In the genomic region with DNA sequence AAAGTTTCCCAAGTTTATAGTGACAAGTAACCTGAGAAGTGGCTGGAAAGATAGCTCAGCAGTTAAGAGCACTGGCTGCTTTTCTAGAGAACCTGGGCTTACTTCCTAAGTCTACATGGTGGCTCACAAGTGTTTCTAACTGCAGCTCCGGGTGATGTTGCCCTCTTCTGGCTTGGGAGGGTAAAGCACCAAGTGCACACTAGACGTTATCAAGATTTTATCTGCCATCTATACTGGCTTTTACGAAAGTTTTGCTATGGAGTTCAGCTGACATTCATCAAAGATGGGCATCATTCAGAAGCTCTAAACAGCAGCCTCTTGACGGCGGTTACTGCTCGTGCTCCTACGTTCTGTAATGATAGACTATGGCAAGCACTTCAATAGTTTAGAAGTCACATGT, we compare ENCODE assay signal across 8 mouse cellular contexts. TPM values are rescaled to one million over a fixed set of nuclear protein-coding genes. Genes with fewer than 3 reads are reported as not detected.
A peak's percentile ranks its signal among the peaks of the same experiment; 100 is the strongest.
DNase-seq lines count a peak whose midpoint lies in the region; ATAC-seq and TF ChIP-seq lines count a peak whose summit lies in the region.

No protein-coding gene starts in this region.

- no peaks in the 10 kb centered on the region for H3K9me3 ChIP-seq in heart, postnatal 0 days (replicated peaks; ENCODE audit: control insufficient read depth, low read length)
- no peaks in the 10 kb centered on the region for H3K9me3 ChIP-seq in liver, embryonic 16.5 days (replicated peaks; ENCODE audit: control insufficient read depth, low read length)

- H3K27me3 ChIP-seq in heart, postnatal 0 days (ENCODE audit: control insufficient read depth, insufficient read depth, low read length) = no peaks in the 10 kb centered on the region
- no peaks in the 10 kb centered on the region for H3K27me3 ChIP-seq in liver, embryonic 16.5 days (ENCODE audit: control insufficient read depth, insufficient read depth, low read depth, low read length)

- WGBS in bone marrow, adult 2 months = 21% methylated on average over 7 of the region's 7 CpGs
- WGBS in heart, postnatal 0 days = 8% methylated on average over 7 of the region's 7 CpGs
- WGBS in liver, embryonic 16.5 days (ENCODE audit: insufficient replicate concordance) = 22% methylated on average over 7 of the region's 7 CpGs

- DNase-seq in ES-CJ7 (ENCODE audit: low read depth, low spot score) = peak; percentile 78
- DNase-seq in heart, postnatal 0 days (ENCODE audit: low spot score) = peak; percentile 54
- DNase-seq in kidney, postnatal 4 days = peak; percentile 84 to 88
- peak; percentile 48 for DNase-seq in ovary, postnatal 36 days (ENCODE audit: low spot score)
- peak; percentile 84 for DNase-seq in thymus, postnatal 0 days (ENCODE audit: low spot score)

- peak; percentile 75 for TF ChIP-seq CTCF in bone marrow, adult 2 months (IDR thresholded peaks at IDR 0.05; ENCODE audit: control insufficient read depth, insufficient read depth, low read length)
- peak; percentile 78 for TF ChIP-seq CTCF in heart, postnatal 0 days (IDR thresholded peaks at IDR 0.05; ENCODE audit: low read depth)

- H3K4me3 ChIP-seq in bone marrow, adult 2 months (replicated peaks; ENCODE audit: control insufficient read depth, low read depth, low read length) = no peak overlapping the region
- H3K4me3 ChIP-seq in heart, postnatal 0 days (ENCODE audit: low read depth, low read length) = no peak overlapping the region
- no peak overlapping the region for H3K4me3 ChIP-seq in liver, embryonic 16.5 days (ENCODE audit: low read depth, low read length)

- no peak overlapping the region for H3K9ac ChIP-seq in heart, postnatal 0 days (replicated peaks; ENCODE audit: low read depth, low read length)
- no peak overlapping the region for H3K9ac ChIP-seq in liver, embryonic 16.5 days (ENCODE audit: low read depth, low read length)

- H3K36me3 ChIP-seq in heart, postnatal 0 days (replicated peaks; ENCODE audit: control insufficient read depth, insufficient read depth, low read length) = peaks cover 24% of the 10 kb centered on the region
- H3K36me3 ChIP-seq in liver, embryonic 16.5 days (ENCODE audit: control insufficient read depth, insufficient read depth) = peaks cover 19% of the 10 kb centered on the region

- ATAC-seq in erythroid progenitor cell, adult 5-6 weeks (replicated peaks; ENCODE audit: low FRiP score, poor library complexity, severe bottlenecking) = peak; percentile 69
- peak; percentile 57 for ATAC-seq in heart, postnatal 0 days (ENCODE audit: insufficient read depth, low read depth)
- ATAC-seq in liver, embryonic 16.5 days (ENCODE audit: low read depth) = 0 out of 2 replicates have a peak, but pooled peaks have one; percentile 39

- no peak for TF ChIP-seq POLR2A in bone marrow, adult 2 months (IDR thresholded peaks at IDR 0.05; ENCODE audit: borderline replicate concordance, control insufficient read depth, low read depth, low read length)

- peaks cover 2% of the 10 kb centered on the region for H3K4me1 ChIP-seq in bone marrow, adult 2 months (ENCODE audit: control insufficient read depth, insufficient read depth, low read length)
- peaks cover 6% of the 10 kb centered on the region; the same call in 1 of the 2 replicates for H3K4me1 ChIP-seq in heart, postnatal 0 days (ENCODE audit: control insufficient read depth, insufficient read depth)
- H3K4me1 ChIP-seq in liver, embryonic 16.5 days (ENCODE audit: control insufficient read depth, low read depth, low read length) = peaks cover 16% of the 10 kb centered on the region

- no peak overlapping the region for H3K4me2 ChIP-seq in heart, postnatal 0 days (ENCODE audit: low read depth, low read length)
- H3K4me2 ChIP-seq in liver, embryonic 16.5 days (ENCODE audit: low read depth, low read length) = no peak overlapping the region

- no peak for TF ChIP-seq EP300 in heart, postnatal 0 days (IDR thresholded peaks at IDR 0.05; ENCODE audit: low read depth)

- H3K27ac ChIP-seq in bone marrow, adult 2 months (ENCODE audit: control insufficient read depth, insufficient read depth, low read depth, low read length, poor library complexity) = no peak overlapping the region
- no peak overlapping the region for H3K27ac ChIP-seq in heart, postnatal 0 days (ENCODE audit: low read depth)
- no peak overlapping the region for H3K27ac ChIP-seq in liver, embryonic 16.5 days (ENCODE audit: low read length)

RNA-seq across cellular contexts. Expression of a gene that starts 2.9 kb away (rescaled TPM):
- 7.0 and 8.2 TPM in 2 replicates for polyA plus RNA-seq in bone marrow, adult 2 months (2011; ENCODE audit: insufficient read depth, insufficient read length, low replicate concordance, missing spikeins)
- total RNA-seq in erythroid progenitor cell, adult 5-6 weeks (2015; ENCODE audit: low replicate concordance) = 2.1 and 7.6 TPM in 2 replicates
- total RNA-seq in erythroid progenitor cell, adult 5-6 weeks (2017; ENCODE audit: low replicate concordance) = 3.1 and 7.1 TPM in 2 replicates
- 24.9 and 32.7 TPM in 2 replicates for total RNA-seq in heart, postnatal 0 days (2014; rRNA removed; ENCODE audit: low replicate concordance)
- polyA plus RNA-seq in heart, postnatal 0 days (2015; fragmentation: Nextera tagmentation; extraction: Ambion mirVana) = 25.7 and 26.5 TPM in 2 replicates
- 15.0 and 15.6 TPM in 2 replicates for polyA plus RNA-seq in liver, embryonic 16.5 days (2015; fragmentation: Nextera tagmentation; extraction: Ambion mirVana)
- polyA plus RNA-seq in thymus, postnatal 0 days (2015; fragmentation: Nextera tagmentation; extraction: Ambion mirVana) = 45.1 and 45.6 TPM in 2 replicates

RNA-seq across cellular contexts. Expression of a gene that starts 14.1 kb away (rescaled TPM):
- 17.3 and 21.2 TPM in 2 replicates for polyA plus RNA-seq in bone marrow, adult 2 months (2011; ENCODE audit: insufficient read depth, insufficient read length, low replicate concordance, missing spikeins)
- total RNA-seq in erythroid progenitor cell, adult 5-6 weeks (2015; ENCODE audit: low replicate concordance) = 38.1 and 42.2 TPM in 2 replicates
- total RNA-seq in erythroid progenitor cell, adult 5-6 weeks (2017; ENCODE audit: low replicate concordance) = 23.9 and 31.6 TPM in 2 replicates
- 5.7 and 16.1 TPM in 2 replicates for total RNA-seq in heart, postnatal 0 days (2014; rRNA removed; ENCODE audit: low replicate concordance)
- polyA plus RNA-seq in heart, postnatal 0 days (2015; fragmentation: Nextera tagmentation; extraction: Ambion mirVana) = 13.3 and 14.4 TPM in 2 replicates
- 11.9 and 13.1 TPM in 2 replicates for polyA plus RNA-seq in liver, embryonic 16.5 days (2015; fragmentation: Nextera tagmentation; extraction: Ambion mirVana)
- polyA plus RNA-seq in thymus, postnatal 0 days (2015; fragmentation: Nextera tagmentation; extraction: Ambion mirVana) = 28.5 and 30.5 TPM in 2 replicates

RNA-seq across cellular contexts. Expression of a gene that starts 15.2 kb away (rescaled TPM):
- 457 and 544 TPM in 2 replicates for polyA plus RNA-seq in bone marrow, adult 2 months (2011; ENCODE audit: insufficient read depth, insufficient read length, low replicate concordance, missing spikeins)
- 489 and 576 TPM in 2 replicates for total RNA-seq in erythroid progenitor cell, adult 5-6 weeks (2015; ENCODE audit: low replicate concordance)
- total RNA-seq in erythroid progenitor cell, adult 5-6 weeks (2017; ENCODE audit: low replicate concordance) = 788 and 801 TPM in 2 replicates
- total RNA-seq in heart, postnatal 0 days (2014; rRNA removed; ENCODE audit: low replicate concordance) = 377 and 387 TPM in 2 replicates
- polyA plus RNA-seq in heart, postnatal 0 days (2015; fragmentation: Nextera tagmentation; extraction: Ambion mirVana) = 581 and 606 TPM in 2 replicates
- polyA plus RNA-seq in liver, embryonic 16.5 days (2015; fragmentation: Nextera tagmentation; extraction: Ambion mirVana) = 554 and 582 TPM in 2 replicates
- 1,350 and 1,444 TPM in 2 replicates for polyA plus RNA-seq in thymus, postnatal 0 days (2015; fragmentation: Nextera tagmentation; extraction: Ambion mirVana)

RNA-seq across cellular contexts. Expression of a gene that starts 29.0 kb away (rescaled TPM):
- not detected in 2 replicates for polyA plus RNA-seq in bone marrow, adult 2 months (2011; ENCODE audit: insufficient read depth, insufficient read length, low replicate concordance, missing spikeins)
- not detected in 2 replicates for total RNA-seq in erythroid progenitor cell, adult 5-6 weeks (2015; ENCODE audit: low replicate concordance)
- total RNA-seq in erythroid progenitor cell, adult 5-6 weeks (2017; ENCODE audit: low replicate concordance) = not detected in 2 replicates
- total RNA-seq in heart, postnatal 0 days (2014; rRNA removed; ENCODE audit: low replicate concordance) = not detected in 2 replicates
- 0.10 and 0.15 TPM in 2 replicates for polyA plus RNA-seq in heart, postnatal 0 days (2015; fragmentation: Nextera tagmentation; extraction: Ambion mirVana)
- polyA plus RNA-seq in liver, embryonic 16.5 days (2015; fragmentation: Nextera tagmentation; extraction: Ambion mirVana) = 0.02 and 0.04 TPM in 2 replicates
- polyA plus RNA-seq in thymus, postnatal 0 days (2015; fragmentation: Nextera tagmentation; extraction: Ambion mirVana) = 0.04 and 0.09 TPM in 2 replicates
